Mouse (Mus musculus) myocyte (in vitro differentiated cells): ENCODE measurements around the gene Golga7b.

Experiments used
- CEBPB ChIP-seq: IDR thresholded peaks from 2 replicates; pipeline ENCODE4 v1.6.1; 2011; ENCODE audit warnings: mild to moderate bottlenecking, moderate library complexity; ENCODE audit not compliant: poor library complexity, insufficient read depth, severe bottlenecking
- MAX ChIP-seq: IDR thresholded peaks from one replicate; pipeline ENCODE4 v1.6.1; 2011; ENCODE audit warnings: low read depth, mild to moderate bottlenecking, control low read depth
- MYOD1 ChIP-seq, 3 experiments: IDR thresholded peaks; one replicate each; pipeline ENCODE4 v1.6.1; 2011; ENCODE audit warnings: control low read depth in 2 of 3, low read depth in 2 of 3, mild to moderate bottlenecking in 2 of 3, moderate library complexity in 1 of 3; ENCODE audit not compliant: insufficient read length in 2 of 3, control insufficient read depth in 1 of 3
- POLR2A ChIP-seq: IDR thresholded peaks from one replicate; pipeline ENCODE4 v1.6.1; 2011; ENCODE audit warnings: low read depth, mild to moderate bottlenecking, control low read depth, moderate library complexity; ENCODE audit not compliant: insufficient read length
- POLR2AphosphoS2 ChIP-seq: IDR thresholded peaks from one replicate; pipeline ENCODE4 v1.6.1; 2011; ENCODE audit warnings: low read depth, control low read depth; ENCODE audit not compliant: insufficient read length
- REST ChIP-seq: IDR thresholded peaks from one replicate; pipeline ENCODE4 v1.6.1; 2011; ENCODE audit warnings: mild to moderate bottlenecking, control low read depth, moderate library complexity; ENCODE audit not compliant: insufficient read depth, insufficient read length
- SRF ChIP-seq: IDR thresholded peaks from one replicate; pipeline ENCODE4 v1.6.1; 2011; ENCODE audit warnings: low read depth; ENCODE audit not compliant: control insufficient read depth, insufficient read length
- USF1 ChIP-seq: IDR thresholded peaks from one replicate; pipeline ENCODE4 v1.6.1; 2011; ENCODE audit warnings: low read depth, mild to moderate bottlenecking, control low read depth, moderate library complexity

- TF ChIP-seq POLR2A (no peak), POLR2AphosphoS2 (no peak), MAX (no peak), SRF (no peak), CEBPB (no peak), MYOD1 (IDR thresholded peaks at IDR 0.05; ENCODE audit: control insufficient read depth in 1 of 3, insufficient read length in 2 of 3, low read depth in 2 of 3) (no peak), REST (no peak), USF1 (no peak)
Measured at GRCm38 (mm10) chr19:42237602-42238340, 9.6 kb upstream of the Golga7b start.
